Mouse (Mus musculus) gastrocnemius, adult 8-10 months (tissue): ENCODE results near the gene Slc27a1. TPM values are rescaled to one million over a fixed set of nuclear protein-coding genes. Genes with fewer than 3 reads are reported as not detected.
A peak's percentile ranks its signal among the peaks of the same experiment; 100 is the strongest.
"Not testable (repeated sequence)": the region's sequence is repeated elsewhere in the genome, so short reads cannot be mapped to it uniquely, and the experiment has no call there.

ENCODE experiments used
- DNase-seq, 2 experiments: peaks; one replicate each; pipeline ENCODE4 v3.0.0; 2022; ENCODE audit warnings: low spot score in 2 of 2
- total RNA-seq, 4 experiments: library from RNA; stranded (reverse); gene quantifications; 2 replicates each; pipeline ENCODE4 v1.2.4; 2022

Gene Slc27a1
- 10 to 100 TPM; 70.7 to 88.1 (median 80.5) TPM for total RNA-seq

- peak; percentile 60 to 81 for DNase-seq
Observed at GRCm38 (mm10) chr8:71568387-71568937, at the start of gene Slc27a1. TSS of gene Slc27a1 (plus strand) at chr8:71568882.

GRCm38 (mm10) chr8:71519037-71519825 lies 49.5 kb upstream of the Slc27a1 start:
- not testable (repeated sequence) for DNase-seq

GRCm38 (mm10) chr8:71521634-71522033 lies 47.0 kb upstream of the Slc27a1 start:
- peak; percentile 91 to 93 for DNase-seq

- no peak for DNase-seq
Observed at GRCm38 (mm10) chr8:71525226-71526050, 43.2 kb upstream of the Slc27a1 start, which contains the start of gene Ccdc194. TSS of gene Ccdc194 (minus strand) at chr8:71525711.

GRCm38 (mm10) chr8:71526272-71526671 lies 42.4 kb upstream of the Slc27a1 start:
- DNase-seq: no peak

- no peak for DNase-seq
Observed at GRCm38 (mm10) chr8:71527162-71527870, 41.4 kb upstream of the Slc27a1 start.

GRCm38 (mm10) chr8:71528362-71529073 lies 40.2 kb upstream of the Slc27a1 start:
- DNase-seq: no peak

GRCm38 (mm10) chr8:71530735-71531467 lies 37.8 kb upstream of the Slc27a1 start:
- DNase-seq: not testable (repeated sequence)

GRCm38 (mm10) chr8:71534263-71534810 lies 34.3 kb upstream of the Slc27a1 start:
- no peak for DNase-seq

GRCm38 (mm10) chr8:71535663-71536062 lies 33.0 kb upstream of the Slc27a1 start:
- no peak for DNase-seq

GRCm38 (mm10) chr8:71537028-71537867 lies 31.4 kb upstream of the Slc27a1 start, which contains the start of gene Bst2:
TSS of gene Bst2 (minus strand) at chr8:71537456.
- DNase-seq: peak; percentile 77 to 84

- DNase-seq: peak; percentile 95 to 97
Observed at GRCm38 (mm10) chr8:71542632-71543343, 25.9 kb upstream of the Slc27a1 start, which contains the start of gene Mvb12a. TSS of gene Mvb12a (plus strand) at chr8:71542922.

- DNase-seq: no peak
Observed at GRCm38 (mm10) chr8:71543755-71544154, 24.9 kb upstream of the Slc27a1 start.

- DNase-seq: no peak
Observed at GRCm38 (mm10) chr8:71545053-71545452, 23.6 kb upstream of the Slc27a1 start.

GRCm38 (mm10) chr8:71547590-71547989 lies 21.1 kb upstream of the Slc27a1 start:
- DNase-seq: no peak

- DNase-seq: no peak
Observed at GRCm38 (mm10) chr8:71550754-71551153, 17.9 kb upstream of the Slc27a1 start.

- no peak for DNase-seq
Observed at GRCm38 (mm10) chr8:71552770-71553169, 15.9 kb upstream of the Slc27a1 start.

GRCm38 (mm10) chr8:71554001-71554400 lies 14.7 kb upstream of the Slc27a1 start:
- DNase-seq: no peak
